Mouse (Mus musculus) embryonic fibroblast, embryonic 13.5 days (primary cell): ENCODE results near the gene Eif2d.

Experiments
- CTCF ChIP-seq: IDR thresholded peaks from 2 replicates; pipeline ENCODE4 v1.5.1; 2011; ENCODE audit warnings: mild to moderate bottlenecking, control low read depth, low read length, moderate library complexity, borderline replicate concordance; ENCODE audit not compliant: insufficient read depth
- POLR2A ChIP-seq: IDR thresholded peaks from 2 replicates; pipeline ENCODE4 v1.6.1; 2011; ENCODE audit warnings: low read depth, mild to moderate bottlenecking, control low read depth, low read length, moderate library complexity

- TF ChIP-seq CTCF (no peak), POLR2A (no peak)
Observed at GRCm38 (mm10) chr1:131236077-131236476, 83.1 kb downstream of the Eif2d start.
